Mouse (Mus musculus) lung, postnatal 10 days (tissue): ENCODE measurements around the gene Grid1.

Experiments
- DNase-seq: peaks from one replicate; pipeline ENCODE4 v3.0.0; 2021

The Grid1 gene

DNA sequence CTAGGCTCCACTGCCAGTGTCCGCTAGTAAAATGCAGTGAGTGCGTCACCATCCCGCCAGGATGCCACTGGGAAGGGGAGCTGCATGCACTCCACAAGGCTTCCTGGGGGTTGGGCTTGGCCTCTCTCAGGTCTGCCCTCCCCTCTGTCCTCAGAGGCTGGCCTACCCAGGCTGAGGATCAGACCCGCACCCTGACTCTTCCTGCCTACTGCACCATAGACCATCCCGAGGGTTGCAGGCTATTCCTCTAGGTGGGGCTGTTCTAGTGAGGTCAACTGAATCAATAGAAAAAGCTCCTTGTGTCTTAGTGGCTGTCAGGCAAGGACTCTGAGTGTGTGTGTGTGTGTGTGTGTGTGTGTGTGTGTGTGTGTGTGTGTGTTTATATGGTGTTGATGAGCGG, 19.1 kb downstream of the Grid1 start:
- DNase-seq, result no peak

DNA sequence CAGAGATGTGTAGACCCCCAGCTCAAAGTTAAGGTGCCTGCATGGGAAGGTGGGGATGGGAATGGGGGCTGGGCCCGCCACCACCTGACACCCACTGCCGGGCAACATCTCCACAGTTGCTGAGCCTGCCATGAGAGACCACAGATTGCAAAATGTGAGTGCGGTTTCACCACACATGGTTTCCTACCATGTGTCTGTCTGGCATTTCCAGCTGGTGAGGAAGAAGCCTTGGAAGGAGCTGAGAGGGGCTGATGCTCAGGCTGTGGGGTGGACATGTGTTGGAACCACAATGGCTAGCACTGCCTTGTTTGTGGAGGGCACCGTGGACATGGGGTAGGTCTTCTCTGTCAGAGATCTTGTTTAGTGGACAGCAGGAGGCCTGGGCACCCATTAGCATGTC, 20.0 kb downstream of the Grid1 start:
- DNase-seq, result no peak

DNA sequence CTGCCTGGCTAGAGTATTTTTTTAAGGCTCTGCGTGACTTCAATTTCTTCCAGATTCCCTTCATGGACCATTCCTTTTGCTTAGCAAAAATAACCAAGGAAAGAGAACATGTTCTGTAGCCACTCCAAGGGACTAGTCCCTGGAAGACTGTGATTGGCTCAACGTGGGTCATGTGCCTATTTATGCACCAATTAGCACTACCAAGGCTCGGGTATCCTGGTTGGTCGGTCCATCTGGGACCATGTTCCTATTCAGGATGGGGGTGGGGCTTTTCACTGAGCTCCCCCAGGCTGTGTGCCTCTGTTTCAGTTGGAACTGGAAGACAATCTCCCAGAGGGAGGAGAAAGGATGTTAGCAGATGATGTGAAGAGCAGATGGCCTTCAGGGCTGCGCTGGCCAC, 23.7 kb downstream of the Grid1 start:
- DNase-seq, result no peak

DNA sequence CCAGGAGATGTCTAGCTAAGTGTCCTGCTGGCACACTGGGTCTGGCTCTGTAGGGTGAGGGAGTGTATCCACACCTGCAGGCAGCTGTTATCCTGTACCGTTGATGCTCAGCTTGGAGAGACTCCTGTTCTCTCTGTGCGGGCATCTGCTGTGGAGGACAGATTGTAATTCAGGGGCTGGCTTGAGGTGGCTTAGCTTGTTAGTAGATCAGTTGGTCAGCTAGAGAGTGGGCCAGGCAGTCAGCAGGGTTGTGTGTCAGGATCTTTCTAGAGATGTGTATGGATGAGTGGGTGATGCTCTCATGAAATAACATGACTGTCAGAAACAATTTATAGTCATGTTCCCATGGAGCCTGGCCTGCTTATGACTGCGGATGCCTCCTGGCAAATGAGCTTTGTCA, 24.3 kb downstream of the Grid1 start:
- DNase-seq, result no peak

DNA sequence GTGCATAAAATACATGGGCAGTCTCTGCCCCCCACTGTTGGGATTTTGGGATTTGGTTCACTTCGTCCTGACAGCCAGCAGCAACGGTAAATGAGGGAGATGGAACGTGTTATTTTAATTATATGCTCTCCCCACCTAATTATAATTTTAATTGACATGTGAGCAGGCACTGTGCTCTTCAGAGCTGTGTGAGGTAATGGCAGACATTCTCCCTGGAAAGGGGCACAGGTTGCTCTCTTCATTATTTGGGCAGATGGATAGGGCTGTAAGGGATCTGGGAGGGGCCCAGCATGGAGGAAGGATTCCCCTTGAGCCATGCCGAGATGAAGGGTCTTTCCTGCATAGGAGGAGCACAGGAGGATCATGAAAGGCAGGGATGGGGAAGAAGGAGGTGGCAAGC, 26.9 kb downstream of the Grid1 start:
- no peak for DNase-seq

DNA sequence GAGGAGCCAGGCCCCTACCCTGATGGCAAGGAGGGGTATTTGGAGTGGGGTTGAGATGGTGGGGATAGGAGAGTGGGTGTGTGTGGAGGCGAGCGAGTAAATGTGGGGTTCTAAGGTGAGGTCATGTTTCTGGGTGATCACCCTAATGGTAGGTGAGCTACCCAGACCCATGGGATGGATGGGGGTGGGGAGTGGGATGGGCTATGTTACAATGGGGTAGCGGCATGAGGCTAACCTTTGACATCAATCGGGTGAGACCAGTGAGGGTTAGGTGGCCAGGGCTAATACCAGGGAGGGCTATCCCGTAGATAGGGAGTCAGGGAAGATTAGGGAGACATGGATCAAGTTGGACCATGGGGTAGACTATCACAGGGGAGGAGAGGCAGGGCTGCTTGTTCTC, 27.7 kb downstream of the Grid1 start:
- no peak for DNase-seq

DNA sequence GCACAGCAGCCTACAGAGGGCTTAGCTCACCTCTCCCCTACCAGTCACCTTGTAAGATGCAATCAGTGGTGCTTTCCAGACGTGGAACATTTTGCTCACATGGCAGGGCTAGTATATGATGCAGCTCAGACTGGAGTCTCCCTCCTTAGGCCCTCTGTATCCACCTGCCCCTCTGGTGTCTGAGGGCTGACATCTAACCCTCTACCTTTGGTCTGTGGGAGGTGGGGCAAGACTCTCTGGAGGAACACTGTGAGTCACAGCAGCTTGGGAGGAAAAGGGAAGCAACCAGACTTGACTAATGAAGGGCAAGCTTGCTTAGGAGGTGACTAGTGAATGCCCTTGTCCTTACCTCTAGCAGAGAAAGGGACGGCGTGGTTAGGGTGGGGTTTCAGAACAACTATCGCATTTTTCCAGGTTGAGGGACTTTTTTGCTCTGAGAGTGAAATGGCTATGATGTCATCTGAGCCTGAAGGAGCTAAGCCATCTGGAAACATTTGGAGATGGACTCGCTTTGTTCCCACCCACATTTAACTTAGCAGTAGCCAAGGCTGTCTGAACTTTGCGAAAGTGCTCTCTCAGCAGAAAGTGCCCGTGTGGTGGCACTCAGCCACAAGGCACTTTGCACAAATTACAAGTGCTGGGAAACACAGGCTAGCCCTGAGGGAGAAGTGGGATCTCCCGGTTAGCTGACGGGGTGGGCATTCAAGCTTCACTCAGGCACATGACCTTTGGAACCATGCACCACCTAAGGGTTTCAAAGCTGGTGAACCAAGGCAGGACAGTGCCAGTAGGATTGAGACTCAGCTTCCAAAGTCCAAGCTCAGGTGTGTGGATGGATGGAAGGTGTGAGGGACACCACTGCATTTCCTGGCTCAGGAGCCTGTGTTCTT, 41.2 kb downstream of the Grid1 start:
- DNase-seq, result no peak

DNA sequence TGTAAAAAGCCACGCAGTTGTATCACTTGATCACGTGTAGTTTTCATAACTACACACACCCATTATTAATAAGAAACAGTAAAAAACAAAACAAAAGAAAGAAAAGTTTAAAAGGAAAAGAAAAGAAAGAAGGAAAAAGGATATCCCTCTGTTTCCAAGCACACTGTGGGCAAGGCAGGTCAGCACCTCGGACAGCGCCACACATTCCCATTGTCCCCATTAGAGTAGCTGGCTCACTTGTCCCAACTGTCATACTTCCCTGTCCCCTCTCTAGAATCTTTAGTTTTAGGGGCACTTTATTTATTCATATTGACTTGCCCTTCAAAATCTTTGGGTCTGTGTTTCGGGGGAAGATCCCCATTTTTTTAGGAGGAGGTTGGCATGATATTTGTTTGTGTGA, 47.4 kb downstream of the Grid1 start:
- peak; percentile 41 for DNase-seq

DNA sequence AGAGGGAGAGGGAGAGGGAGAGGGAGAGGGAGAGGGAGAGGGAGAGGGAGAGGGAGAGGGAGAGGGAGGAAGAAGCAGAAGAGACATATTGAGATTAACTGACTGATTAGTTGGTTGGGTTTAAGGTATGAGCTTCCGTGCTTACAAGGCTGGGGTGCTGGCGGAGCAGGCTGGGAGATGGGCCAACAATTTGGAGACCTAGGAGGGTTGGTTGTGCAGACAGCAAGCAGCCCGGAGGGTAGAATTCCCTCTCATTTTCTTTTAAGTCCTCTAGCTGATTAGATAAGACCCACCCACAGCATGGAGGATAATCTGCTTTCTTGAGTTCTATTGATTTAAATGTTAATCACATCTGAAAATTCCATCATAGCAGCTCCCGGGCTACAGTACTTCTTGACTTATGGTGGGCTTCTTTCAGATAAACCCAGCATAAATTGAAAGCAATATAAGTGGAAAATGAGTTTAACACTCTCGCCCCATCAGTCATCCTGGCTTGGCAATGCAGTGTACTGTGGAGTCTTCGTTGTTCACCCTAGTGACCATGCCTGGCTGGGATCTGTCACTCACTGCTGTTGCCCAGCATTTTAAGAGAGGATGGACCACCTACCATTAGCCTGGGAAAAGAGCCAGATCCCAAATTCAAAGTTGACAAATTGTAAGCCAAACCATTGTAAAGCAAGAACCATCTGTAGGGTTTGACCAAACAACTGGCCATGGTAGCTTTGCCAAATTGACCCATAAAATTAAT, 48.8 kb downstream of the Grid1 start:
- no peak for DNase-seq

DNA sequence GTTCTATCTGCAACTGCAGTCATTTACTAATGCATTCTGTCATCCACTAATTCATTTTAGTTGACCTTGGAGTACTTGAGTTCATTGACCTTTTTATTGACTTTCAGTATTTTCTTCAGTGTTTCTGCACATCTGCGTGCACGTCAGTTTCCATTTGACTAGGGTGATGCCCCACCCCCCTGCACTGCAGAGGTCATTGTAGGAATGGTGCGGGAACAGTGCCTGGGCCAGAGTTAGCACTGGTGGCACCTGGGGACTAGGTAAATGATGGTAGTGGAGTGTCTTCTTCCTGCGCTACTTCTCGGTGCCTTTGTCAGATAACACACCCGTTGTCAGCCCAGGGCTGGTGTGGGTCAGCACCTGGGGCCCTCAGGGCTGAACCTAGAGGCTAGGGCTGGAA, 60.1 kb downstream of the Grid1 start:
- no peak for DNase-seq

DNA sequence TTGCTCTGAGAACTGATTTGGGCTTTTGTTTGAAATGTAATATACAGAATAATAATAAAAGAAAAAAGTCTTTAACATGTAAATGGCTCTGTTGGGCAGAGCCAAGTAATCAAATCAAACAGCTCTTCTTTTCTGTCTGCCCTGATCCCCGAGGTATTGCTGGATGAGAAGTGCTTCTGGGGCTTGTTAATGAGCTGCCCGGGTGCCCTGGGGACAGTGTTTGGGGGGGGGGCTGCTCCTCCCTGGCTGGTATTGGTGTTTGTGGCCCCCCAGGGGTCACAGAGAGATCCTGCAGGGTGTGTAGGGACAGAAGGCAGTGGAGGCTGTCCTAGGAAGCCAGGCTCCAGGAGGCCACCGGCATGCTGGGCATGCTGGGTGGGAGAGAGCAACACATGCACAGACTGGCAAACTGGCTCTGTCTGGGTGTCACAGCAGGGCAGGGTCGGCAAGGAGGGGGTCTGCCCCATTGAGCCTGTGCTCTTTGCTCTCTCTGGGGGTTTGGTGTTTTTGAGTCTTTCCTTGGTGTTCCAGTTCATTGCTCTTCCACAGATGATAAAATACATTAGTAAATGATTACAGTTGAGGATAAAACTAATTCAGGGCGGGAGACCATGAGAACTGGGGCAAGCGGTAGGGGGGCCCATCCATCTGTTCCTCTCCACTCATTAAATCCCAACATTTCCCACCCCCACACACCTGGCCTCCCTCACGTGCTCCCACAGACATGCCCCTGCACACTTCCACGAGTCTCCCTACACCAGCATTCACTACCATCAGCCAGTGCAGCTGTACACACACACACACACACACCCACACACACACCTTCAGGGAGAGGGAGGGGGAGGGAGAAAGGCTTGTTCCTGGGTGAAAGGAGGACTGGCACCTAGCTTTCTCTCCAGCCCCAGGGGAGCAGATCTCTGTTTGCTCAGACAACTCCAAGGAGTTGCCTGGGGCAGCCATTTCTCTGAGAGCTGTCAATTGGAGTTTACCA, 60.8 kb downstream of the Grid1 start:
- no peak for DNase-seq

DNA sequence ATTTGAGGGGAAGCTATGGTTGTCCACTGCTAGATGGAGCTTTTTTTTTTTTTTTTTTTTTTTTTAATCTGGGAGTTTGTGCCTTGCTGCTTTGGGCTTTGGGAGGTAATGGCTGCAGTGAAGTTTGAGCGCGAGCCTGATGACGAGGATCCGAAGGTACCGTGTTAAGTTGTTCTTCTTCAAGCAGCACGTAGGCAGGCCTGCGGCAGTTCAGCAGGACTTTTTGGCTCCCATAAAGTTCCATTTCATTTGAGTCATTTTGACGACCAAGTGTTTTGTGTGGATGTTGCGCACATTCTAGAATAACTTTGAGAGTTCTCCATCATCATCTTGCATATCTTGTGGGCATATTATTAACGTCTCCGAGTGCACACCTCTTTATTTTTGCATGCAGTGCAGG, 64.3 kb downstream of the Grid1 start:
- no peak for DNase-seq

DNA sequence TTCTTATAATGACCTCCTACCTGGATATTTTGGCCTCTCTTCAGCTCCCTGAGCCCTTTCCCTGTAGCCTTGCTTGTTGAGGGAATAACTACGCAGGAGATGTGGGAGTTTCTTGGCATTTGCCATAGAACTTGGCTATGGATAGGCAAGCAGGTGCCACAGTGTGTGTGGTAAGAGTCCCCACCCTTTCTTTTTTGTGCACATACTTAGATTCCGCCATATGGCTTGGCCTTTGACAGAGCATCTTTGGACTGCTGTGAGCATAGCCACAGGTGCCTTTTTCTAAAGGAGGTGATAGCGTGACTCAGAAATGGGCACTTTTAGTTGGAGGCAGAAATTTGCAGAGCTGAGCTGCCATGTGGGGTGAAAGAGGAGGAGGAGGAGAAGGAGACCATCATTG, 64.7 kb downstream of the Grid1 start:
- no peak for DNase-seq

DNA sequence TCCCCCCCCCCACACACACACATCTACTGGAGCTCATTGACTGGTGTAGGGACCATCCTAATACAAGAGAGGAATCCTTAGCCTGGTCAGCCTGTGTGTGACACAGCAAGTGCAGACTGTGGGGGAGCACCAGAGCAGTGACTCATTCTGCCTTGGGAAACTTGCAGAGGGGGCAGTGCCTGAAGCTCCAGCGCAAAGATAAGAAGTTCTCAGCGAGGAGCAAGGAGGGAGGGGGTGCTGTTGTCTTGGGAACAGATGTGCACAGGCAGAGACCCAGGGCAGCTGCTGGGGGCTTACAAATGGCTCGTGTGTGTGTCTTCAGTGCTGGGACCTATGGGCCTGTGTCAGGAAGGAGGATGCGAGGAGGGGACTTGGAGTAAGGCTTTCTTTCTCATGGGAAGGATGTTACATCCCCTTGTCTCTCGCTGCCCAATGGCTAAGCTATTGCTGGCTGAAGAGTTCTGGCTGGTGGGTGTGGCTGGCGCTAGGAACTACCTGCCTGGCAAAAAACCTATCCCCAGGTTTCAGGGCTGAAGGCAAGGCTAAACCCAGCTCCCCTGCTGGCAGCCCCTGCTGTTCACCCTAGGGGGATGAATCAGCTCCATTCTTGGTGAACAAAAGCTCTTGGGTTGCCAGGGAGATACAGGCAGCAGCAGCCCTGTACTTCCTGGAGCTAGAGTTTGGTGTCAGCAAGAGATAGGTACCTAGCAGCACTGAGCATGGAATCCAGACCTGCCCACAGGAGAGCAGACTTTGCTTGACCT, 72.0 kb downstream of the Grid1 start:
- DNase-seq, result no peak

DNA sequence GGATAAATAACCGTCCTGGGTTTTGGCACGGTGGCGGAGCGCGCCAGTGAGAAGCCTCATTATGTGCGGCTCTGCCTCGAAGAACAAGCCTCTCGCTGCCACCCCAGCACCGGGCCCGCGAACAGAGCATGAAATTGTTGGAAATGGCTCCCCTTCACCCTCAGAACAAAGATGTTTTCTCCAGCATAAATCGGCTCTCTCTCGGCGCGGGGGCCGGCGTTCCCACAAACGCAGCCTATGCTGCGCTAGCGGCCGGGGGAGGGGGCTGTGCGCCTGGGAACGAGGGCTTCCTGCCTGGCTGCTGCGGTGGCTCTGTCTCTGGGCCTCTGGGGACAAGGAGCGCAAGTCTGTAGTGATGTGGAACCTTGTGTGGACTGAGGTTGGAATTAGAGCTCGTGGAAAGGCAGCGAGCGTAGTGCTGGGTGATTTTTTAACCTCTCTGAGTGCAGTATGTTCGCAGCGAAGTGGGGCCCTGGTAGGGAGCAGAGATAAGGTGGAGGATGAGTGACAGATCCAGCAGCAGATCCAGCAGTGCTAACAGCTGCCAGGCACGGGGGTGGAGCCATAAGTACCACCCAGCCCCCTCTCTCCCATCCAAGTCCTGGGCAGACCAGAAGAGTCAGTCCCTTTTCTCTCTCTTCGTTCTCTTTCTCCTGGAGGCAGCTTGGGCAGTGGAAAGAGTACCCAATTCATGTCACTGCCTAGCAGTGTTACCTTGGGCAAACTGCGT, 76.5 kb downstream of the Grid1 start:
- no peak for DNase-seq

DNA sequence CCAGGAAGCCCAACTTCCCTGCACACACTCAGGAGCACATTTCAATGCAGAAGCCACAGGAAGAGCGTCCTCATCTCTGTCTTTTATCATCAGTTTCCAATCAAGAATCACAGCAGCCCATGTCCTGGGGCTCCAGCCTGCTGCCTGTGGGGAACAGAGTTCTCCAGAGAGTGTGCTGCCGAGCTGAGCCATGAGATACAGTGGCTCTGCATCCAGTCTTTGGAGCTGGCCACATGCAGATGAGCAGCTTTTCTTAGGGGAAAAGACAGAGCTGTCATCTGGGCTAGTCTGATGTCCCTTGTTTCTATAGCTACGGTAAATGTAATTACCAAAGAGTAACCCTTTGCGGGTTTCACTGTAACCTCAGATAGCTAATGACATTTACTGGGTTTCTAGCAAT, 83.9 kb downstream of the Grid1 start:
- DNase-seq, result no peak

DNA sequence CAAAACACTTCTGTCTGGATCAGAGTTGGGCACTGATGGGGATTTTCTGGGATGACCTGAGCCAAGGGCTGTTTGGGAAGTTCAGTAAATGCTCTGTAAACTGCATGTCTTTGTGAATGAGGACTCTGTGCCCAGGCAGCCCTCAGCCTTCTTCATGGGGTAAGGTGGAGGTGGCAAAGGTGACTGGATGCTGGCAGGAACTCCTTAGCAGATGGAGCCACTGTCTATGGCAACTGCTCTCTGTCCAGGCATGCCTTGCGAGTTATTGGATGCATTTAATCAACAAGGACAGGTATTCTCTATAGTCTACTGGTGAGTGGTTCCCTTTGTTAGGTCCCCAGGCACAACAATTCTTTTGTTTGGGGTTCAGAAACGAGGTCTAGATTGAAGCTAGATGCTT, 85.8 kb downstream of the Grid1 start:
- no peak for DNase-seq

DNA sequence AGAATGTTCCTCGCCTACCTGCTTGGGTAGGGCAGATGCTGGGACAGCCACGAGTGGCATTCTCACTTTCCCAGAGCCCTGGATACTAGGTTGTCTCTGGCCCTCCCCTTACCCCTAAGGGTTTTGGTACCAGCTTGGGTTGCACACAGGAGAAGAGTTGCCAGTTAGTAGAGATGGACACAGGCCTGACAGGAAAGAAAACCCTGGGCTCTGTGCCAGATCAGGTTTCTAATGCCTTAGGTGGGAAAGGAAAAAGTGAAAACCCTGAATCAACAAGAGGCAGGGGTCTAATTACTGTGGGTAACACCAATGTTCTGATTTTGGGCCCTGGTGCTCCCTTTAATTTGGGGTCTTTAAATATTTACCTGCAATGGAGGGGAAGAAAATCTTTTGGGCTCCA, 88.5 kb downstream of the Grid1 start:
- no peak for DNase-seq

DNA sequence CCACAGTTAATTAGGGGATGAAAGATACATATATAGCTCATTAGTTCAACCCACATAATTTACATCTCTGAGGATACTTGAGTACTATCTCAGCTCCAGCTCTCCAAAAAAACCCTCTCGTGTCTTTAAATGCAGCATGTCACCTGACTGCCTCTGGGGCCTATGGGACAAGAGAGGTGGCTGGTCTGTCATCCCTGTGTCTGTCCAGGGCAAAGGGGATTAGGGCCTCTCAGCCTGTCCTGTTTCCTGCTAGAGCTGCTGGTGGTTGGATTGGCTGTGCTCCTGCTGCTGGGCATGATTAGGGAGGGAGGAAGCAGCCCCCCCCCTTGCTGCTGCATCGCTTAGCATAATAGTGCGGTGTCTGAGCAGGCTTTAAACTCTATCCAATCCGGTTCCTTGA, 88.9 kb downstream of the Grid1 start:
- DNase-seq, result no peak

DNA sequence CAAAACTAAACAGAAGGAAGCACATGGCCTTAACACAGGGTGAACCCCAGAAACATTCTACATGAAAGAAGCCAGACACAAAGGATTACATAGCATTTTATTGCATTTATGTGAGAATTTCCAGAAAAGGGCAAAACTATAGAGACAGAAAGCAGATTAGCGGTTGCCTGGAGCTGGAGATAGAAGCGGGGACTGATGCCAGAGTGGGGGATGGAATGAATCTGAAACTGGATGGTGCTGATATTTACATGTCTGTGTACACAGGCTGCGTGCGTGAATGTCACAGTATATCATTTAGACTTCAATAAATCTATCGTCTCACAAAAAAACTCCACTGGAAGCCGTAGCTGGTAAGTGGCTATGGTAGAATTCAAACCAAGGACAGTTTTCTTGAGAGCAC, 96.4 kb downstream of the Grid1 start:
- DNase-seq, result no peak

DNA sequence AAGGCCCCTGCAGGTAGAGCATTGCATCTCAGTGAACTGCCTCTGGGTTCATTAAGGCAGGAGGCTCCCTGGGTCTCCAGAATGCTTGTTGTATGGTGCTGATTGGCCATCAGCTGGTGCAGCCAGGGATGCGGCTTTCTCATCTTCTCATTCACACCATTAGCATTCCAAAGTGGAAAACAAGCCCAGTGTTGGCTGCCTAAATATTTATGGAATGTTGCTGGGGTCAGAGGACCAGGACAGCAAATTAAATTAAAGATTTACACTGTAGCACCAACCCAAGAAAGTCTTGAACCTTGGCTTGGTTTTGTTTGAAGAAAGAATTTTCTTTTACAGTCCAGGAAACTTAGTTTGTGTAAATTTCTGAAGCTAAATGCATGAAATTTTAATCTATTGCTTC, 97.2 kb downstream of the Grid1 start:
- DNase-seq, result no peak

DNA sequence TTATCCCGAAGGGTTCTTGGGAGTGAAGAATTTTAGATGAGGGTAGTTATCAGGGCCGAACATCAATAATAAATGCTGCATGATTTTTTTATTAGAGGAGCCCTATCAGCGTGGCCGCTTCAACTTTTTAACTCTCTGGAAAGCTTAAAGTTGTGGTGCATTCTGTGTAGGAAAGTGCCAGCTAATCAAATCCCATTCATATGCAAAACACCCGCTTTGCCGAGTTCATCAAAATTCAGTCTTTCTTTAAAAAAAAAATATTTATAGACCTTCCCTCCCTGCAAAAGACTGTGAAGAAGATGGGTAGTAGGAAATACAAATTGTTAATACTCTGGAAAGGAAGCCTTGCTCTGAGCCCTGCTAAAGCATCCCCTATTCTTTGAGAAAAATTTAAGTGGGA, 99.3 kb downstream of the Grid1 start:
- no peak for DNase-seq
